Mouse (Mus musculus) cerebellum, adult 18-20 months (tissue): ENCODE measurements around the gene Dock7.

ENCODE experiments used
- DNase-seq, 2 experiments: peaks; one replicate each; pipeline ENCODE4 v3.0.0; 2021

Dock7 gene

GRCm38 (mm10) chr4:99121123-99121755 lies 524 bp upstream of the Dock7 start:
- DNase-seq = no peak

DNA sequence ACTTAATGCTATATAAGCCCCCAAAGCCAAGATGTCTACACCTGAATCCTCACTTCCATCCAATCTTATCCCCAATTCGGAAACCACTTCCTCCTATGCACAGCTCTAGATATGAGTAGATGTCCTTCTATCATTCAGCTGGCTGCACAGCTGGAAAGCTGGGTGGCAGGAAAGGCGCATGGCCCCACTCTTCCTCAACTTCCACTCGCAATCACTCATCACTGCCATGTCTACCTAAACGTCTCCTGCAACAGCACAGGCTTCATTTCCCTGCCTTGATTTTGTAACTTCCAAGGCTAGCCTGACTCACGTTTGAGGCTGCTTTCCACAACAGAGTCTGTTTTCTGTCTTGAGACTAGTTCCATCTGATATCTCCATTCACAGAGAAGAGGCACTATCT lies 1.7 kb downstream of the Dock7 start:
- no peak for DNase-seq

DNA sequence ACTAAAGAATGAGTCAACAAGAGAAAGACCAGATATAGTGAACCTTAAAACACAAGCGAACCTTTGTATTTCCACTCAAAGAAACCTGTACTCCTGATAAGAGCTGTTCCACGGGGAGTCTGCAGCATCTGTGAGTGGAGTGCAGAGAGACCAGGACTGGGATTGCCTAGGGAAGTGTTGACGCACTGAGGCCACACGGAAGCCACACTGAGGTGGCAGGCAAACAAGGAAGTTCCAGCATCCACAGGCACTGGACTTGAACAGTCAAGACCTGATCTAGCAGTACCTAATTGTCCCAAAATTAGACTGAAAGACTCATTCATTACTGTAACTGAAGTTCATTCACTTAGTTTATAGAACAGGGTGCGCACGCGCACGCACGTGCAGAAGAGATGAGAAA lies 4.9 kb downstream of the Dock7 start:
- no peak for DNase-seq

- no peak for DNase-seq
These were observed 9.0 kb downstream of the Dock7 start for GRCm38 (mm10) chr4:99111670-99112069.

DNA sequence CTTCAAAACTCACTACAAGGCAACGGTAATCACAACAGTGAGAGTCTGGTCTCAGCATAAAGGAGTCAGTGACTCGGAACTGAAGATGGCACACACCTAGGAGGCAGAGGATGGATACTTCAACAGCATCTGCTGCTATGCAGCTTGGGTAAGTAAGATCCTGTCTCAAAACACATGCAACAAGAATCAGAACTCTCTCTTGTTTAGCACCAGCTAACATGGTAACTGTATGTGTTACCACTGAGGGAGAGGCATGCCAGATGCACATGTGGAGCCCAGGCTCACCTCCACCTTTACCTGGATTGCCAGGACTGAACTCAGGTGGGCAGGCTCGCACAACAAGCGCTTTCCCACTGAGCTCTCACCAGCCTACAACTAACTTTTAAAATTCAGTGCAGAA lies 11.9 kb downstream of the Dock7 start:
- DNase-seq = no peak

DNA sequence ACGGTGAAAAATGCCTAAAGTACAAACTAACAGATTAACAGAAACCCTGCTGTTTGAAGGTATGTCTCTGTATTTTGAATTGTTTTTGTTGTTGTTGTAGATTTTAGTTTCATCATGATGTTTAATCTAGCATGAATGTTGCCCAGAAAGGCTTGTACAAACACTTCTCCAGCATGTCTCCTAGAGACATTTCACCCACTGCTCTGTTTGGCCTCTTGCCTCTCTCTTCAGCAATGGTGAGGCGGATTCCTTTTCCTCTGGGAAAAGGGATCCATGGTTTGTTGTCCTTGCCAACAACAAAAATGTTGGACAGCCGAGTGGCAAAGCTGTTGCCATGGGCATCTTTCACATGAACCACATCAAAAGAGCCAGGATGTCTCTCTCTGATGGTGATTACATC lies 17.9 kb downstream of the Dock7 start:
- no peak for DNase-seq

DNA sequence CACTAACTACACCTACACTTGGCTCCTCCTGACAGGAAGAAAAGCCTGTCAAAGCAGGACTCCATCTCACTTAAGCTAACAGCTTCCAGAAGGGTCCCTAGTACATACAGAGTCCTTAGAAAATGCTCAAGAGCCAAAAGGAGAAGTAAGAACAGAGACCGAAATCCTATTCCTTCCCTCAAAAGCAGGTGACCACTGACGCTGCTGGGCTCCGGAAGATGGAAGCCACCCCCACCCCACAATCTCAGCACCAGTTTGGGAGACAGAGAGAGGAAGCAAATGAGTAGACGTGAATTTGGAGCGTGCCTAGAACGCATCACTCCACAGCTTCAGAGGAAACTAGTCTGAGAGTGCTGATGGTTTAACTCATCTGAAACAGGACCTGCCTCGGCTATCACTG lies 20.0 kb downstream of the Dock7 start:
- no peak for DNase-seq

DNA sequence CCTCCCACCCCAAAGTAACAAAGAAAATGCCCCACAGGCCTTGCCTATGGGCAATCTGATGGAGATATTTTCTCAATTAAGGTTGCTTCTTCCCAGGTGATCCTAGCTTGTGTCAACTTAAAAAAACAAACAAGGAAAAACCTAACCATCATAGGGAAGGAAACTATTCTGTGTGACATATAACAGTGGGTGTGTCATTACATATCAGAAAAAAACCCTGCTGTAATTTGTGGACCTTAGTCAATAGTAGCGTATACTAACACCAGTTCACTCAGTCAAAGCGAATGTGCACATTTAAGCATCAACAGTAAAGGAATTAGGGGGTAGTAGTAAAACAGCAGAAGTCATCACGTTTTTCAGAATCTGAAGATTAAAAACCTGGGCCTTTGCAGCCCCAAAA lies 28.9 kb downstream of the Dock7 start:
- no peak for DNase-seq

GRCm38 (mm10) chr4:99091151-99091701 lies 29.5 kb downstream of the Dock7 start:
- DNase-seq = no peak

DNA sequence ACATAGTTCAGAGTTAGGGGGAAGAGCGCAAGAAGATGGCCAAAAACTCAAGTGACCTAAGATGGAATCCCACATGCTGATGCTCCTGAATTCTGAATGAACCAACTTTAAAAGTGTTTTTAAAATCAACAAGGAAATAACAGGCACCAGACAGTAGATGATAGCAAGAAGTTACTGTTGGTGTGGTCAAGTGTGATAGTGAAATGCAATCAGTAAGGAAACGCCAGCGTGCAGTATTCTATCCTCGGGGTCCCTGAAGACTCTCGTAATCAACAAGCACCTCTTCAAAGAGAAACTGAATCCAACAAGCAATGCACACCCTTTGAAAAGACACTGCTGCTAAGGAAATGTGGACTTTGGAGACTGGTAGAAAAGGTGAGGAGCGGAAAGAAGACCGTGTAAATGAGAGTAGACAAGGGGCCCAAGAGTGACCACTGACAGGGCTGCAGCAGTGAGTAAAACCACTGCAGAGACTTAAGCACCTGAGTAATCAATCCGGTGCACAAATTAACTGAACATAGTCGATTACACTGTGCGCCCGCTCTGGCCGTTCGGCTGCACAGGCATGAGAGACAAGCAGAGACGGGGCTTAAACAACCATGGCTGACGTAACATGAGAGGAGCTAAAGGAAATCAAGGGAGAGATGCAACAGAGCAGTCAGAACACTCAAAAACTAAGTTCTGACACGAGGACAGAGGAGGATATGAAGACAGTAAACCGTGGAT lies 32.8 kb downstream of the Dock7 start:
- DNase-seq = no peak

GRCm38 (mm10) chr4:99083862-99084261 lies 36.9 kb downstream of the Dock7 start:
- DNase-seq = no peak

GRCm38 (mm10) chr4:99081169-99081568 lies 39.5 kb downstream of the Dock7 start:
- DNase-seq = no peak

DNA sequence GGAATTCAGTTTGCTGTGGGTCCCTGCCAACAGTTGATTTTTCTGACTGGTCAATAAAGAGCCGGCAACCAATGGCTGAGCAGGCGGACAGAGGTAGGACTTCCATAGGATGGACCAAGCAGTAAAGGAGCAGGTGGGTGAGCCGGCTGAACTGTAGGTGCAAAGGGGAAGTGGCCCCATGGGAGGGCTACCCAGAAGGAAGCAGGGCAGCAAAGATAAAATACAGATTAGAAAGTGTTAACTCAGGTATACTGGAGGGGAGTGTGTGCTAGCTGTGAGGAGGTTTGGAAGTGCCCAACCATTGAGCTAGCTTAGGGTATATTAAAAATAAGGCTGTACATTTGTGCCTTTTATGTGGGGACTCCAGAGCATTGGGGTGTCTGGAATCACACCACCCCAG lies 42.7 kb downstream of the Dock7 start:
- no peak for DNase-seq

DNA sequence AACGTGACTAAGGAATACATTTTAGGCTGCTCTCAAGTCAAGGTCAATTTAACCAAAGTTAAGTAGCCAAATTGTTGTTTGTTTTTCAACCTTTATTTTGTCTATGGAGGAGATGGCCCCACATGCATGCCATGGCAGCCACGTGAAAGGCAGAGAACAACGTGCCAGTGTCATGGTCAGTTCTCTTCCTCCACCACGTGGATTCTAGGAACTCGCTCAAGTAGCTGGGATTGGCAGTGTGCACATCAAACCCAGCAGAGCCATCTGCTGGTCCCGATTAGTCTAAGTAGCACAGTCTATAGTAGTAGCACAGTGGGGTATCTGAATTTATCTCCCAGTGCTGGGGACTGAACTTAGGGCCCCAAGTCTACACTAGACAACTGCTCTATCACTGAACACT lies 51.9 kb downstream of the Dock7 start:
- no peak for DNase-seq

DNA sequence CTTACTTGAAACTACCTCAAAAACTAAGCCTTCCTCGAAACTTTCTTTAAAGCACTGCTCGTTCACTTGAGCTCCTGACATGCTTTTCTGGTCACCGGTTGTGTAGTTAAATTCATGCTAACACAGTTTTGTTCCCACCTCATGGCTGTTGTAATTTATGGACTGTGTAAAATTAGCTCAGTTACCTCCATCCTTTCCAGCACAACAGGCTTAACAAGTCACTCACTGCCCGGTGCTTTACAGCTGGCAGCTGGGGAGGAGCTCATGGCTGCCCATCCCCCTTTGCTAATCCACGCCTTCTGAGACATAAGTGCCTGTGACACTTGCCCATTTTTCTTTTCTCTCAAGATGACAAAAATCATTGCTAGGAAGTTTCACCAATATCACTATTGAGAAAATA lies 56.2 kb downstream of the Dock7 start:
- DNase-seq = no peak

- no peak for DNase-seq
These were observed 72.1 kb downstream of the Dock7 start for GRCm38 (mm10) chr4:99048581-99048980.

GRCm38 (mm10) chr4:99046471-99046870 lies 74.2 kb downstream of the Dock7 start:
- DNase-seq = no peak

DNA sequence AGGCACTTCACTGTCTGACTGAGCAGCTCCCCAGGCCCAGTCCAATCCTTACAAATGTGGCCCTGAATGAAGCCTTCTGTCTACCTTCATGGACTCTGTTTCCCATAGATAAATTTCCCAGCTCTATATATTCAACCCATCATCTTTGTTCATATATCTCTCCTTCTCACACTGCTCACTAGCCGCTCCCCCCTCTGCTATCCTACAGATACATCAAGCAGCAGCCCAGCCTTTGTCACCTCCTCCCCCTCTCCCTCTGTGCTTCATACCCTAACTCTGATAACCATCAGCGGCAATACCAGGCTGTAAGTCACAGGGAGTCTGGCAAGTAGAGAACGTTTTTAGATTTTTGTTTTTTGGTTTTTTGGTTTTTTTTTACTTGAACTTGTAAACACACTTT lies 75.9 kb downstream of the Dock7 start:
- DNase-seq = no peak

DNA sequence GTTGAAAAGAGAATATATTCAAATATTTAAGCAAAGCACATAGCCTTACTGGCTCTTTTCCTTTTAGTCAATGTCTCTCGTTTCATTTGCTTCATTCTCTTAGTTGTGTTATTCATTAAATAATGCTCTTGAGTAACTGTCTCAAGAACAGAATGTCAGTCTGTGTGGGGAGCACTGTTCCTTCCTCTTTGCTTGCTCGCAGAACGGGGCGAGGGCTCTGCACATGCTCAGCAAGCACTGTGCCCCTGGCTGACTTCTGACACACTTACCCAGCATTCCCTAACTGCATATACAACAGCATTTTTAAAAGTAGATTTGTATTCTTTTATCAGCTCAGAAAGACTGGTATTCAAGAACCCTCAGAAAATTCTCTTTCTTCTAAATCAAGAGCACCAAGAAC lies 87.8 kb downstream of the Dock7 start:
- peak in 1 of 2 experiments; percentile 8 for DNase-seq

GRCm38 (mm10) chr4:99030686-99031085 lies 90.0 kb downstream of the Dock7 start, which contains the start of gene Angptl3:
Gene Angptl3 (plus strand): TSS chr4:99030954.
- DNase-seq = no peak

DNA sequence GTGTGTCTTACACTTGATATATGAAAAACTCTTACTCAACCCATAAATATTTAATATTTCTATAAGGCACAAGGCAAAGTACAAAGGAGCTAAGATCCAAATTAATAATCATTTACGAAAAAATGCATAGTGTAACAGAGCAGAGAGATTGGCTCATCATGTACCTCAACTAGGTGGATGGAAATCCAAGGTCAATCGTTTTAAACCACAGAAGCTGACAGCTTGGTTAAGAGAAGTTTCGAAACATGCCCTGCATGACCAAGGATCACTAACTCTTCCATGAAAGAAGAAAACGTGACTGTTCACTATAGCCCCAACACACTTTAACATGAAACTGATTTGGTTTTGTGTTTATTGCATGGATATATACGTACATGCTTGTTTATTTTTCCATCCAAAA lies 92.3 kb downstream of the Dock7 start:
- DNase-seq = no peak

GRCm38 (mm10) chr4:99022221-99022620 lies 98.5 kb downstream of the Dock7 start:
- DNase-seq = no peak

- no peak for DNase-seq
These were observed 109.7 kb downstream of the Dock7 start for GRCm38 (mm10) chr4:99011039-99011438.

DNA sequence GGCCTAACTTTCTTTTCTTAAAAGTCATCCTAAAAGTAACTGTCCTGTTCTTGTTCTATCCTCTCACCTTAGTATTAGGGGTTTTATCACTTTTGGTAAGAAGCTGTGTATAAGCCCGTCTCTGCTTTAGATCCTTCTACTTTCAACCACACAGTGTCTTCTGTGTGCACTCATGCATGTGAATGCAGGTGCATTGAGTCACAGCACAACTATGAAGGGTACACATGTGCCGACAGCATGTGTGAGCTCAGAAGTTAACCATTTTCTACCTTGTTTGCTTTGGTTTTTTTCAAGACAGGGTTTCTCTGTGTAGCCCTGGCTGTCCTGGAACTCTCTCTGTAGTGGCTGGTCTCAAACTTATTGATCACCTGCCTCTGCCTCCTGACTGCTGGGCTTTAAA lies 114.4 kb downstream of the Dock7 start:
- DNase-seq = no peak

DNA sequence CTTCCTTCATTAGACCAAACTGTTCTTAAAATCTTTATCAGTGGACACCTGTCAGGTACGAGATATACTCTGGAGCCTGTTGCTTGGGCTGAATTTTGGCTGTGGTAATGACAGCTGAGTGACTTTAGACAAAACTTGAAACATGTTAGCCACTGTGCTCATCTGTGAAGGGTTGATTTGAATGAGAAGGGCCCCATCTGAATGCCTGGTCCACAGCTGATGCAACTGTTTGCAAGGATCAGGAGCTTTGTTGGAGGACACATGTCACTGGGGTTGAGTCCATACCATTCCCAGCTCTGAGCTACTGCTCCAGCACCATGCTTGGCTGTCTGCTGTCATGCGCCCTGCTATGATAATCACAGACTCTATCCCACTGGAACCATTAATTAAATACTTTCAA lies 115.1 kb downstream of the Dock7 start:
- no peak for DNase-seq
